Mouse (Mus musculus) gastrocnemius, adult 8-10 months (tissue): ENCODE measurements at regions not wholly inside any gene's neighbourhood (a gene's known extent, or its start where the extent isn't known, plus 50 kb on each side); places are given as distances from the start of the nearest gene placed in this dataset.
A peak's percentile ranks its signal among the peaks of the same experiment; 100 is the strongest.

Experiments
- DNase-seq, 2 experiments: peaks; one replicate each; pipeline ENCODE4 v3.0.0; 2022; ENCODE audit warnings: low spot score in 2 of 2

- no peak for DNase-seq
Observed at GRCm38 (mm10) chr4:125439856-125440255, 50.6 kb upstream of the Grik3 start.

GRCm38 (mm10) chr4:125437161-125437822 lies 53.2 kb upstream of the Grik3 start:
- DNase-seq: no peak

GRCm38 (mm10) chr4:125433511-125433910 lies 57.0 kb upstream of the Grik3 start:
- DNase-seq: no peak

GRCm38 (mm10) chr4:125431648-125432047 lies 58.9 kb upstream of the Grik3 start:
- no peak for DNase-seq

- no peak for DNase-seq
Observed at GRCm38 (mm10) chr4:125430845-125431244, 59.7 kb upstream of the Grik3 start.

GRCm38 (mm10) chr4:125428736-125429135 lies 61.8 kb upstream of the Grik3 start:
- no peak for DNase-seq

- no peak for DNase-seq
Observed at GRCm38 (mm10) chr4:125420561-125421241, 69.8 kb upstream of the Grik3 start.

GRCm38 (mm10) chr4:125419491-125420255 lies 70.8 kb upstream of the Grik3 start:
- peak in 1 of 2 experiments; percentile 30 for DNase-seq

GRCm38 (mm10) chr4:125415308-125415707 lies 75.2 kb upstream of the Grik3 start:
- DNase-seq: no peak

GRCm38 (mm10) chr4:125413833-125414719 lies 76.4 kb upstream of the Grik3 start:
- DNase-seq: no peak

GRCm38 (mm10) chr4:125410736-125411441 lies 79.6 kb upstream of the Grik3 start:
- DNase-seq: no peak

GRCm38 (mm10) chr4:125399376-125400112 lies 91.0 kb upstream of the Grik3 start:
- DNase-seq: no peak

- no peak for DNase-seq
Observed at GRCm38 (mm10) chr4:125397007-125397461, 93.5 kb upstream of the Grik3 start.

GRCm38 (mm10) chr4:125391269-125391668 lies 99.2 kb upstream of the Grik3 start:
- no peak for DNase-seq

- DNase-seq: no peak
Observed at GRCm38 (mm10) chr4:125385811-125386210, 104.7 kb upstream of the Grik3 start.

GRCm38 (mm10) chr4:125364011-125364410 lies 126.5 kb upstream of the Grik3 start:
- DNase-seq: no peak

GRCm38 (mm10) chr4:125361611-125362520 lies 128.6 kb upstream of the Grik3 start:
- DNase-seq: no peak

- no peak for DNase-seq
Observed at GRCm38 (mm10) chr4:125358356-125358755, 132.1 kb upstream of the Grik3 start.

GRCm38 (mm10) chr4:125356441-125356840 lies 134.1 kb upstream of the Grik3 start:
- DNase-seq: no peak
